Mouse (Mus musculus) heart, embryonic 16.5 days (tissue): ENCODE results near the gene Sorcs2. TPM values are rescaled to one million over a fixed set of nuclear protein-coding genes. Genes with fewer than 3 reads are reported as not detected.

ENCODE experiments used
- ATAC-seq: fragments of 200-750 bp; cut with Nextera tagmentation; replicated peaks from 2 replicates; pipeline ENCODE4 v1.8.0; 2017; ENCODE audit warnings: moderate number of reproducible peaks; ENCODE audit not compliant: insufficient read depth, low FRiP score; ENCODE audit errors: extremely low read depth
- H3K27ac ChIP-seq: fragments of 300-500 bp; sonication (generic); 2 replicates; pipeline ENCODE4 v1.5.1; 2014; ENCODE audit warnings: mild to moderate bottlenecking, low read length, control low read depth, moderate library complexity
- H3K27me3 ChIP-seq: fragments of 300-500 bp; sonication (generic); 2 replicates; pipeline ENCODE4 v1.6.1; 2014; ENCODE audit warnings: low read length, mixed read lengths; ENCODE audit not compliant: control insufficient read depth, insufficient read depth
- H3K36me3 ChIP-seq: fragments of 300-500 bp; sonication (generic); 2 replicates; pipeline ENCODE4 v1.6.1; 2014; ENCODE audit not compliant: control insufficient read depth, insufficient read depth
- H3K4me1 ChIP-seq: fragments of 300-500 bp; sonication (generic); 2 replicates; pipeline ENCODE4 v1.6.1; 2014; ENCODE audit warnings: low read length, mixed read lengths; ENCODE audit not compliant: control insufficient read depth, insufficient read depth
- H3K4me2 ChIP-seq: fragments of 300-500 bp; sonication (generic); 2 replicates; pipeline ENCODE4 v1.6.1; 2014; ENCODE audit warnings: low read depth, mild to moderate bottlenecking, control low read depth, low read length
- H3K4me3 ChIP-seq: fragments of 300-500 bp; sonication (generic); 2 replicates; pipeline ENCODE4 v1.5.1; 2014; ENCODE audit warnings: mild to moderate bottlenecking, control low read depth, low read length
- H3K9ac ChIP-seq: fragments of 300-500 bp; sonication (generic); 2 replicates; pipeline ENCODE4 v1.6.1; 2014; ENCODE audit warnings: low read length, control low read depth
- H3K9me3 ChIP-seq: fragments of 300-500 bp; sonication (generic); replicated peaks from 2 replicates; pipeline ENCODE4 v1.6.1; 2016; ENCODE audit warnings: low read length; ENCODE audit not compliant: control insufficient read depth
- WGBS: fragments of 180-500 bp; shearing (Covaris S2); extraction: QIAGEN DNeasy Blood & Tissue Kit; methylation state at CpG from one replicate; pipeline ENCODE4 v1.1.7; 2014; 5-methylcytosine and 5-hydroxymethylcytosine counted together
- polyA plus RNA-seq: library from polyadenylated mRNA; unstranded; fragments of >200 nt; fragmentation: Nextera tagmentation; extraction: Ambion mirVana; gene quantifications from 2 replicates; pipeline ENCODE4 v1.2.1, GENCODE M21; 2015

Sorcs2 gene
- polyA plus RNA-seq, 1 experiment from 2014 or later: 8.2 TPM

DNA sequence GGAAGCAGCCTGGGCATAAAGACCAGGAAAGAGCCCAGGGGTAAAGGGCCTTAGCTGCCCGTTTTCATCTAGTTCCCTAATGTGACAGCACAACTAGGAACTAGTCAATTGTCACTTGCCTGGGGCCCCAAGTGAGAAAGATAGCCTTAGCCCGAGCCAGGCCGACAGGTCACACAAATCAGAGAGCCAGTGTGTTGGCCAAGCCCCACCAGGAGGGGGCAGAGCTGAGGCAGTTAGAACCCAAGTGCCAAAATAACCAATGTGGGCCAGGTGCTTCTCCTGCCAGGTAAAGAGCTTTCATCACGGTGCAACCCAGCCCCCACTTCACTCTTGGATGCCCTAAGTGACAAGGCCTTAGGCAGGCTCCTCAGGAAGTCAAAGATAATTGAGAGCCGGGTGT lies 106.7 kb downstream of the Sorcs2 start:
- no peaks in the 10 kb centered on the region for H3K36me3 ChIP-seq
- peaks cover 15% of the 10 kb centered on the region for H3K4me1 ChIP-seq
- H3K27ac ChIP-seq: no peak overlapping the region
- no peak overlapping the region for H3K9ac ChIP-seq
- no peaks in the 10 kb centered on the region for H3K9me3 ChIP-seq
- ATAC-seq: no peak
- WGBS: 52% methylated on average over 5 of the region's 5 CpGs
- no peak overlapping the region for H3K4me2 ChIP-seq
- H3K27me3 ChIP-seq: no peaks in the 10 kb centered on the region
- no peak overlapping the region for H3K4me3 ChIP-seq

DNA sequence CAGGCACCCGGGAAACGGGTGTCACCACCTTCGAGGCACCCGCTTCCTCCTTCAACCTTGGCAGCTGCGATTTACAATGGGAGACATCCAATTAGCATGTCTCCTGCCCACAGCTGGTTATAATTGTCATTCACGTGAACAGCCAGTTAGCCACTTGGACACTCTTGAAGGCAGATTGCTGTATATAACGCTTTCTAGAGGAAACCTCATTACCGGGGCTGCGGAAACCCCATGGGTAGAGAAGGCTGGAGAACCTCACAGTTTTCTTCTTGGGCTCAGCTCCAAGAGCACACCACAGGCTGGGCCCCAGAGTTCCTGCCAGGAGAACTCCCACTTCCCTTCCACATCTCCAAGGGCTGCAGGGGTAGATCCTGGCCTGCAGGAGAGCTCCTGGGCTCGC lies 112.5 kb downstream of the Sorcs2 start:
- Histone ChIP-seq H3K27ac (no peak overlapping the region), H3K4me3 (no peak overlapping the region), H3K9ac (no peak overlapping the region), H3K9me3 (no peaks in the 10 kb centered on the region), H3K27me3 (no peaks in the 10 kb centered on the region), H3K4me2 (no peak overlapping the region), H3K4me1 (peaks cover 17% of the 10 kb centered on the region), H3K36me3 (no peaks in the 10 kb centered on the region)
- WGBS: 33% methylated on average over 10 of the region's 10 CpGs
- peak; percentile 58; the same call in 1 of the 2 replicates for ATAC-seq

DNA sequence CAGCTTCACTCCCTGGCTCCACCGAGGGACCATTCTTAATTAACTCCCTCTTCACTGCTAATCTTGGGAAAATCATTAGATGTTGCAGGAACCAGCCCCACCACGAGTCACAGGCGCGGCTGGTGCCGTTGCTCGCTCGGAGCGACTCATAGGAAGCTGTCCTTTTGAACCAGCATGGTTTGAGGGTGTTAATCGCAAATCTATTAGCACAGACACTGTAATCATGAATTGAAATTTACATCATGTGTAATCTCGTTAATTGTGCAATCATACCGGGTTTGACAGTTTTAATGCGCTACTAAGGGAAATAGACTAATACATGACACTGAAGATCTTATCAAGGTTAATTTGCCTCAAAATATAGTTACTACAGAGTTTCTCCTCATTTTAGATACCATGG lies 118.0 kb downstream of the Sorcs2 start:
- Histone ChIP-seq H3K9ac (no peak overlapping the region), H3K9me3 (no peaks in the 10 kb centered on the region), H3K36me3 (no peaks in the 10 kb centered on the region), H3K4me3 (no peak overlapping the region), H3K27me3 (no peaks in the 10 kb centered on the region), H3K4me1 (peaks cover 7% of the 10 kb centered on the region), H3K27ac (no peak overlapping the region), H3K4me2 (no peak overlapping the region)
- no peak for ATAC-seq
- WGBS: 83% methylated on average over 12 of the region's 12 CpGs

DNA sequence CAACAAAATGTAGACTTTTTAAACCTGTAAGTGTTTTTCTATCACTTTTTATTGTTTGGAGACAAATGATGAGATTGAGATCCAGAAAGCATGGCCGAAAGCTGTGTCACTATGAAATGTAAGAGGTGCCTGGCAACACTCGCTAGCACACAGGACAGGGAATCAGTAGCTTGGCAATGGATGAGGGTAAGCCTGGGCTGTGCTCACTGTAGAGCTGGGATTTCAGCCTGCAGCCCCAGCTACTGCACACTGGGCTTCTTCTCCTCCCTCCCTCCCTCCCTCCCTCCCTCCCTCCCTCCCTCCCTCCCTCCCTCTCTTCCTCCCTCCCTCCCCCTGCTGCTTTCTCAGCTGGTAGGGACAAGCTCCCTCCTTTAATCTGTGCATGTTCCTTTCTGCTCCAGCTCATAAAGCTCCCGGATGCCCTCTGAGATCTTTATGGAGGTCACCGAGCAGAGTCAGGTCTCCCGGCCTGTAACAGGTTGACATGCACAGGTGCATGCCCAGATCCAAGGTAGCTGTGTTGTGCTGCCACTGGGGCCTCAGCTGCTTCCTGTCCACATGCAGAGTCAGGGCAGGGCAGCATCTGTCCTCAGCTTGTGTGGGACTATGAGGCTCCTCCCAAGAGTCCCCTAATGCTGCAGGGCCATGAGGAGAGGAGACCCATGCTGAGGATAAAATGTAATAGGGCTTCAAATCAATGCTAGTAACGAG lies 123.1 kb downstream of the Sorcs2 start:
- 81% methylated on average over 6 of the region's 6 CpGs for WGBS
- H3K9me3 ChIP-seq: 0 out of 2 replicates have a peak, but pooled peaks cover 3% of the 10 kb centered on the region
- H3K4me3 ChIP-seq: no peak overlapping the region
- no peak overlapping the region for H3K27ac ChIP-seq
- no peak for ATAC-seq
- H3K4me2 ChIP-seq: no peak overlapping the region
- H3K27me3 ChIP-seq: no peaks in the 10 kb centered on the region
- no peaks in the 10 kb centered on the region for H3K36me3 ChIP-seq
- no peaks in the 10 kb centered on the region for H3K4me1 ChIP-seq
- H3K9ac ChIP-seq: no peak overlapping the region

DNA sequence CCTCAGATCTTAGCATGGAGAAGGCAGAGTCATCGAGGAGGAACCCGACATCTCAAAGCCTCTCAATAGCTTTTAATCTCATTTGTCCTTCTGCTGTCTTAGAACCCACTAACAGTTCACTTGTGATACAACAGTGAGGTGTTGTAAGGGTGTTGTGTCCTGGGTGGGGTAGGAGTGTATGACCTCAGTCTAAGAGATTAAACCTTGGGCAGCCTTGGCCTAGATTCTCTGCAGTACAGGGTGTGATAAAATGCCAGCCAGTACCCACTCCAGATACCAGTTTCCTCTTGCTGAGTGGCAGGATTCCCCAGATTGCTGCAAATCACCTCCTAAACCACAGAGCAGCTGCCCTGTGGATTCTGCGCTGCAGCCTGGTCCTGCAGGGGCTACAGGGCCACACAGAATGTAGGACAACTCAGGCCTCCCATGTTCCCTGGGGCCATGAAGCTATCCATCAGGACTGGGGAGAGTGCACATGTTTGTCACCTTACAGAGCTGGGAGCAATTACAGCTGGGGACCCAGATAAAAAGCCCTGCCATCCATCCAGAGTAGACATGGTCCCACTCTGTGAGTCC lies 130.7 kb downstream of the Sorcs2 start:
- Histone ChIP-seq H3K27ac (no peak overlapping the region), H3K4me3 (no peak overlapping the region), H3K4me2 (no peak overlapping the region), H3K9me3 (0 out of 2 replicates have a peak, but pooled peaks cover 3% of the 10 kb centered on the region), H3K27me3 (no peaks in the 10 kb centered on the region), H3K9ac (no peak overlapping the region), H3K4me1 (peaks cover 15% of the 10 kb centered on the region), H3K36me3 (no peaks in the 10 kb centered on the region)
- ATAC-seq: peak; percentile 64
- WGBS: 59% methylated on average over 3 of the region's 3 CpGs

DNA sequence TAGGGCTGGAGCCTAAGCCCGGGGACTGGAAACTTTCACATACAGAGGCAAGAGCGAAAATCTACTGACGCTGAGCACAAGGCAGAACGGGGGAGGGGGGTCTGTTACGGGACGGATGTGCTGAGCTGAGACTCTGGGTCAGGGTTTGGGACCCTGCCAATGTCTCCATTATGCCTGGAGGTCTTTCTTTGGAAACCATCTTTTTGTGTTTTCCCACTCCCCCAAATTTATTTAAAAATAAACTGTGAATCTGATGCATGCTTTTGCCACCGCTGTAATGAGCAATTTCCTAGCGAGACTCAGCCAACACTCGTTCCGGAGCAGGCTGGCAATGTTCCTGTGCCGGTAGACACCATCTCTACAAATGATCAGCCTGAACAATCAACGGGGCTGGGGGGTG lies 137.1 kb downstream of the Sorcs2 start:
- Histone ChIP-seq H3K36me3 (no peaks in the 10 kb centered on the region), H3K9ac (no peak overlapping the region), H3K9me3 (no peaks in the 10 kb centered on the region), H3K27me3 (peaks cover 4% of the 10 kb centered on the region; the same call in 1 of the 2 replicates), H3K4me2 (no peak overlapping the region), H3K4me1 (peaks cover 5% of the 10 kb centered on the region), H3K27ac (no peak overlapping the region), H3K4me3 (no peak overlapping the region)
- ATAC-seq: 0 out of 2 replicates have a peak, but pooled peaks have one; percentile 37
- 70% methylated on average over 12 of the region's 12 CpGs for WGBS

DNA sequence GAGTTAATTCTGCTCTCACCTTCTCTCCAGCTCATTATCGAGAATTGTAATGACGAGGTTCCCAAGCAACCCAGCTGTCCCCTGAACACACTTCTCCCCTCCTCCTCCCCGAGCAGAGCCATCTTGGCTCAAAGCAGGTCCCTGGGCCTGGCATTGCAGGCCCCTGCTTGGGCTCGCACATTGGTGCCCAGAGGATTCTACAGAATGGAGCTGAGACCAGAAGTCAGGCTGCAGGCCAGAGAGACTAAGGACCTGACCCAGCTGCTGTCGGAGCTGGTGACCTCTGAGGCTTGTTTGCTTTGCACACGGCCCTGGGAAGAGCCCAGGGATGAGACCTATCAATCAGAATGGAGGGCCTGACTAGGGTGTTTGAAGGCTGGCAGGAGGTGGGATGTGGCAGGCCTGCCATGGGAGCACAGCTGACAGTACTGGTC lies 138.2 kb downstream of the Sorcs2 start:
- ATAC-seq: no peak
- peaks cover 7% of the 10 kb centered on the region for H3K4me1 ChIP-seq
- no peak overlapping the region for H3K9ac ChIP-seq
- no peak overlapping the region for H3K27ac ChIP-seq
- no peak overlapping the region for H3K4me2 ChIP-seq
- H3K27me3 ChIP-seq: peaks cover 4% of the 10 kb centered on the region; the same call in 1 of the 2 replicates
- H3K36me3 ChIP-seq: no peaks in the 10 kb centered on the region
- WGBS: 59% methylated on average over 6 of the region's 6 CpGs
- H3K4me3 ChIP-seq: no peak overlapping the region
- no peaks in the 10 kb centered on the region for H3K9me3 ChIP-seq

DNA sequence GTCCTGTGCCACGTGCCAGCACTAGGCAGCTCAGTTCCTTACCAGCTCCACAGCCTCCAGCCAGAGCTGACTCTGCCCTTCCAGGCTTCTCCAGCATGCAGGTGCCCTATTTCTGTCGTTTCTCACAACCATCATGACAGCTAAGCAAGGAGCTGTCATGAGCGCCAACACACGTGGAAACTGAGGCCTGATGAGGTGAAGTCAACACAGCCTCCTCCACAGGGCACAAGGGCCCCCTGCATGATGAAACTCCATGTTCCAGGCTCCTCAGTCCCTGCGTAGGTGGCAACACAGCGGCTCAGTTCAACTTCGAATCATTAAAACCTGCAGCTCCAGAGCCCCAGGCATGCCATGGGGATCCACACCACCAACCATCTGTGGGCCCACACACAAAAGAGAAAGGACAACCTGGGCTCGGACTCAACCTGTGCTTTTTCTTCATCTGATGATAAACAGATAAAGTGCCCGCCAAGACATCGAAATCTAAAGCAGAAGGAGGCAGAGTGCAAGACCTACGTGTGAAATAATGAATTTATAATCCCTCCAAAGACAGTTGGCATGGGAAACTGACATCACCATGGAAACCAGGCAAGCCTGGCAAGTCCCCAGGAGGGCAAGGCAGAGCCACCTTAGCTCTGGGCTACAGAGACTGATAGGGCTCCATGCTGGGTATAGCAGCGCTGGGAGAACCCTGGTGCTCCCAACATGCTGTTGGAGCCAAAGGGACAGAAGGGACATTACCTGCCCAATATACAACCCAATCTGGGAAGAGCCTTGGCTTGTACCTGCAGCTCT lies 139.4 kb downstream of the Sorcs2 start:
- Histone ChIP-seq H3K27ac (no peak overlapping the region), H3K4me1 (peaks cover 7% of the 10 kb centered on the region), H3K9ac (no peak overlapping the region), H3K4me2 (no peak overlapping the region), H3K4me3 (no peak overlapping the region), H3K9me3 (no peaks in the 10 kb centered on the region), H3K27me3 (peaks cover 4% of the 10 kb centered on the region; the same call in 1 of the 2 replicates), H3K36me3 (no peaks in the 10 kb centered on the region)
- ATAC-seq: no peak
- 84% methylated on average over 12 of the region's 12 CpGs for WGBS

DNA sequence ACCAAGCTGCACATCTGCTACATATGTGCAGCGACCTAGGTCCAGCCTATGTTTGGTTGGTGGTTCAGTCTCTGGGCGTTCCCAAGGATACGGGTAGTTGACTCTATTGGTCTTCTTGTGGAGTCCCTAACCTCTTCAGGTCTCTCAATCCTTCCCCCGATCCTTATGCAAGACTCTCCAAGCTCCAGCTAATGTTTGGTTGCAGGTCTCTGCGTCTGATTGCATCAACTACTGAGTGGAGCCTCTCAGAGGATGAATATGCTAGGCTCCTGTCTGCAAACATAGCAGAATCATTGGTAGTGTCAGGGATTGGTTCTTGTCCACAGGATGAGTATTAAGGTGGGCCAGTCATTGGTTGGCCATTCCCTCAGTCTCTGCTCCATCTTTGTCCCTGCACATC lies 140.9 kb downstream of the Sorcs2 start:
- Histone ChIP-seq H3K27me3 (peaks cover 4% of the 10 kb centered on the region; the same call in 1 of the 2 replicates), H3K9me3 (no peaks in the 10 kb centered on the region), H3K27ac (no peak overlapping the region), H3K4me2 (no peak overlapping the region), H3K4me3 (no peak overlapping the region), H3K9ac (no peak overlapping the region), H3K4me1 (peaks cover 14% of the 10 kb centered on the region), H3K36me3 (no peaks in the 10 kb centered on the region)
- 88% methylated on average over 5 of the region's 5 CpGs for WGBS
- no peak for ATAC-seq
